Comparison of ENCODE assay signal across 7 mouse cellular contexts in genomic region chr1:193130456-193130825, GRCm38 (mm10). TPM values are rescaled to one million over a fixed set of nuclear protein-coding genes. Genes with fewer than 3 reads are reported as not detected.
DNase-seq lines count a peak whose midpoint lies in the region; ATAC-seq and TF ChIP-seq lines count a peak whose summit lies in the region.

No protein-coding gene starts in this region.

- DNase-seq in lung, postnatal 36 days, result no peak
- no peak for DNase-seq in urinary bladder, postnatal 10 days (ENCODE audit: low spot score)
- no peak for DNase-seq in urinary bladder, postnatal 4 days (ENCODE audit: low spot score in 2 of 2)

- H3K4me2 ChIP-seq in lung, embryonic 16.5 days (ENCODE audit: low read depth, low read length), result peak overlapping the region; percentile 59
- H3K4me2 ChIP-seq in intestine, postnatal 0 days (replicated peaks; ENCODE audit: low read depth), result peak overlapping the region; percentile 76
- H3K4me2 ChIP-seq in neural tube, embryonic 14.5 days (ENCODE audit: low read depth, low read length), result peak overlapping the region; percentile 53

- peaks cover 9% of the 10 kb centered on the region for H3K4me1 ChIP-seq in lung, embryonic 16.5 days (replicated peaks; ENCODE audit: control insufficient read depth, insufficient read depth, low read length)
- H3K4me1 ChIP-seq in embryonic fibroblast, embryonic 13.5 days (ENCODE audit: control insufficient read depth, insufficient read depth, low read length), result peaks cover 2% of the 10 kb centered on the region; the same call in 1 of the 2 replicates
- no peaks in the 10 kb centered on the region for H3K4me1 ChIP-seq in intestine, postnatal 0 days (replicated peaks; ENCODE audit: control insufficient read depth, insufficient read depth, low read length)
- H3K4me1 ChIP-seq in neural tube, embryonic 14.5 days (ENCODE audit: control insufficient read depth, insufficient read depth, low read length), result peaks cover 7% of the 10 kb centered on the region

- no peak for TF ChIP-seq CTCF in embryonic fibroblast, embryonic 13.5 days (IDR thresholded peaks at IDR 0.05; ENCODE audit: borderline replicate concordance, insufficient read depth, low read length)
- no peak for TF ChIP-seq CTCF in intestine, postnatal 0 days (IDR thresholded peaks at IDR 0.05; ENCODE audit: low read depth)

- peaks cover 6% of the 10 kb centered on the region for H3K36me3 ChIP-seq in lung, embryonic 16.5 days (ENCODE audit: control insufficient read depth, insufficient read depth, low read length)
- peaks cover 19% of the 10 kb centered on the region for H3K36me3 ChIP-seq in intestine, postnatal 0 days (ENCODE audit: control insufficient read depth, insufficient read depth)
- no peaks in the 10 kb centered on the region; the same call in 1 of the 2 replicates for H3K36me3 ChIP-seq in neural tube, embryonic 14.5 days (ENCODE audit: control insufficient read depth, insufficient read depth, low read length)

- H3K9me3 ChIP-seq in lung, embryonic 16.5 days (ENCODE audit: control insufficient read depth, low read length), result no peaks in the 10 kb centered on the region
- no peaks in the 10 kb centered on the region for H3K9me3 ChIP-seq in intestine, postnatal 0 days (ENCODE audit: control insufficient read depth)
- no peaks in the 10 kb centered on the region for H3K9me3 ChIP-seq in neural tube, embryonic 14.5 days (ENCODE audit: control insufficient read depth, low read length)

- peak; percentile 34; the same call in 1 of the 2 replicates for ATAC-seq in lung, embryonic 16.5 days (ENCODE audit: low read depth)
- peak; percentile 7; the same call in 1 of the 2 replicates for ATAC-seq in intestine, postnatal 0 days
- peak; percentile 60 for ATAC-seq in neural tube, embryonic 14.5 days (ENCODE audit: low read depth)

- no peaks in the 10 kb centered on the region for H3K27me3 ChIP-seq in lung, embryonic 16.5 days (ENCODE audit: control insufficient read depth, insufficient read depth, low read depth, low read length)
- no peaks in the 10 kb centered on the region for H3K27me3 ChIP-seq in intestine, postnatal 0 days (replicated peaks; ENCODE audit: control insufficient read depth, insufficient read depth, low read length)
- no peaks in the 10 kb centered on the region for H3K27me3 ChIP-seq in neural tube, embryonic 14.5 days (ENCODE audit: control insufficient read depth, insufficient read depth, low read length)

- H3K27ac ChIP-seq in lung, embryonic 16.5 days (ENCODE audit: low read length), result no peak overlapping the region
- no peak overlapping the region; the same call in 1 of the 2 replicates for H3K27ac ChIP-seq in embryonic fibroblast, embryonic 13.5 days (ENCODE audit: insufficient read depth, low read length)
- H3K27ac ChIP-seq in intestine, postnatal 0 days (ENCODE audit: low read depth, low read length), result peak overlapping the region; percentile 61
- H3K27ac ChIP-seq in neural tube, embryonic 14.5 days (ENCODE audit: low read depth, low read length), result peak overlapping the region; percentile 80

- peak overlapping the region; percentile 92 for H3K4me3 ChIP-seq in lung, embryonic 16.5 days (ENCODE audit: low read length)
- peak overlapping the region; percentile 14; the same call in 1 of the 2 replicates for H3K4me3 ChIP-seq in embryonic fibroblast, embryonic 13.5 days (ENCODE audit: insufficient read depth, low read length)
- H3K4me3 ChIP-seq in intestine, postnatal 0 days (ENCODE audit: low read depth, low read length), result peak overlapping the region; percentile 96; the same call in 1 of the 2 replicates
- H3K4me3 ChIP-seq in neural tube, embryonic 14.5 days (ENCODE audit: low read depth, low read length), result peak overlapping the region; percentile 96

- no peak for TF ChIP-seq POLR2A in embryonic fibroblast, embryonic 13.5 days (IDR thresholded peaks at IDR 0.05; ENCODE audit: low read depth, low read length)

- 24% methylated on average over 11 of the region's 11 CpGs for WGBS in lung, embryonic 16.5 days
- WGBS in intestine, postnatal 0 days, result 14% methylated on average over 11 of the region's 11 CpGs
- WGBS in neural tube, embryonic 14.5 days, result 26% methylated on average over 11 of the region's 11 CpGs

- peak overlapping the region; percentile 48 for H3K9ac ChIP-seq in lung, embryonic 16.5 days (ENCODE audit: low read length)
- H3K9ac ChIP-seq in intestine, postnatal 0 days (ENCODE audit: low read depth, low read length), result no peak overlapping the region
- H3K9ac ChIP-seq in neural tube, embryonic 14.5 days (replicated peaks; ENCODE audit: low read depth, low read length), result peak overlapping the region; percentile 52

RNA-seq across cellular contexts. Expression of gene Diexf, which starts 0.4 kb away (rescaled TPM):
- 8.6 and 8.8 TPM in 2 replicates for polyA plus RNA-seq in lung, embryonic 16.5 days (2015; fragmentation: Nextera tagmentation; extraction: Ambion mirVana)
- polyA plus RNA-seq in embryonic fibroblast, embryonic 13.5 days (2011; ENCODE audit: insufficient read length, low read depth, missing spikeins), result 22.3 and 25.4 TPM in 2 replicates
- 1.7 and 1.8 TPM in 2 replicates for polyA plus RNA-seq in intestine, postnatal 0 days (2015; fragmentation: Nextera tagmentation; extraction: Ambion mirVana)
- polyA plus RNA-seq in neural tube, embryonic 14.5 days (2014; fragmentation: Nextera tagmentation; extraction: Ambion mirVana), result 9.1 and 12.6 TPM in 2 replicates

RNA-seq across cellular contexts. Expression of gene Irf6, which starts 22.5 kb away (rescaled TPM):
- polyA plus RNA-seq in lung, embryonic 16.5 days (2015; fragmentation: Nextera tagmentation; extraction: Ambion mirVana), result 18.3 TPM in 2 replicates
- 0.32 and 1.3 TPM in 2 replicates for polyA plus RNA-seq in embryonic fibroblast, embryonic 13.5 days (2011; ENCODE audit: insufficient read length, low read depth, missing spikeins)
- polyA plus RNA-seq in intestine, postnatal 0 days (2015; fragmentation: Nextera tagmentation; extraction: Ambion mirVana), result 47.8 and 48.3 TPM in 2 replicates
- polyA plus RNA-seq in neural tube, embryonic 14.5 days (2014; fragmentation: Nextera tagmentation; extraction: Ambion mirVana), result 0.64 and 0.80 TPM in 2 replicates

RNA-seq across cellular contexts. Expression of gene A130010J15Rik, which starts 37.4 kb away (rescaled TPM):
- 12.9 and 13.5 TPM in 2 replicates for polyA plus RNA-seq in lung, embryonic 16.5 days (2015; fragmentation: Nextera tagmentation; extraction: Ambion mirVana)
- 5.4 and 10.7 TPM in 2 replicates for polyA plus RNA-seq in embryonic fibroblast, embryonic 13.5 days (2011; ENCODE audit: insufficient read length, low read depth, missing spikeins)
- polyA plus RNA-seq in intestine, postnatal 0 days (2015; fragmentation: Nextera tagmentation; extraction: Ambion mirVana), result 7.2 and 8.0 TPM in 2 replicates
- polyA plus RNA-seq in neural tube, embryonic 14.5 days (2014; fragmentation: Nextera tagmentation; extraction: Ambion mirVana), result 11.2 and 13.0 TPM in 2 replicates

Comparison
In these comparisons a context has a peak if more than half of its experiments do, and no peak if none do; other contexts are left out.
1. ATAC-seq: peak in every context shown above with its lines; median percentile 60 in neural tube, embryonic 14.5 days; 34 in lung, embryonic 16.5 days; 7 in intestine, postnatal 0 days.
2. H3K27ac ChIP-seq: peak in intestine, postnatal 0 days (single experiment) and neural tube, embryonic 14.5 days (single experiment); none in lung, embryonic 16.5 days (single experiment) and embryonic fibroblast, embryonic 13.5 days (single experiment).
3. H3K4me3 ChIP-seq: peak in every context shown above with its lines; median percentile 96 in intestine, postnatal 0 days; 96 in neural tube, embryonic 14.5 days; 92 in lung, embryonic 16.5 days; 14 in embryonic fibroblast, embryonic 13.5 days.
4. Peak in every context shown above with its lines, with median percentiles within 50 percentile points of each other: H3K4me2 ChIP-seq.